Mouse (Mus musculus) stomach, postnatal 0 days (tissue): ENCODE measurements at regions not wholly inside any gene's neighbourhood (a gene's known extent, or its start where the extent isn't known, plus 50 kb on each side); places are given as distances from the start of the nearest gene placed in this dataset.

ENCODE experiments used
- ATAC-seq: fragments of 200-750 bp; cut with Nextera tagmentation; 2 replicates; pipeline ENCODE4 v1.8.0; 2017; ENCODE audit not compliant: low FRiP score, low TSS enrichment
- DNase-seq: peaks from one replicate; pipeline ENCODE4 v3.0.0-alpha.2; 2016; ENCODE audit warnings: low spot score
- H3K27ac ChIP-seq: fragments of 300-500 bp; sonication (generic); replicated peaks from 2 replicates; pipeline ENCODE4 v1.5.1; 2014; ENCODE audit warnings: mild to moderate bottlenecking, control low read depth
- H3K27me3 ChIP-seq: fragments of 300-500 bp; sonication (generic); 2 replicates; pipeline ENCODE4 v1.6.1; 2014; ENCODE audit warnings: low read length; ENCODE audit not compliant: control insufficient read depth, insufficient read depth
- H3K36me3 ChIP-seq: fragments of 300-500 bp; sonication (generic); 2 replicates; pipeline ENCODE4 v1.6.1; 2014; ENCODE audit warnings: low read length, mixed read lengths; ENCODE audit not compliant: control insufficient read depth, insufficient read depth
- H3K4me1 ChIP-seq: fragments of 300-500 bp; sonication (generic); replicated peaks from 2 replicates; pipeline ENCODE4 v1.6.1; 2014; ENCODE audit warnings: antibody characterized with exemption; ENCODE audit not compliant: control insufficient read depth, insufficient read depth
- H3K4me2 ChIP-seq: fragments of 300-500 bp; sonication (generic); replicated peaks from 2 replicates; pipeline ENCODE4 v1.6.1; 2014; ENCODE audit warnings: low read depth, mild to moderate bottlenecking, control low read depth, moderate library complexity
- H3K4me3 ChIP-seq: fragments of 300-500 bp; sonication (generic); 2 replicates; pipeline ENCODE4 v1.5.1; 2014; ENCODE audit warnings: low read depth, low read length, control low read depth
- H3K9ac ChIP-seq: fragments of 300-500 bp; sonication (generic); 2 replicates; pipeline ENCODE4 v1.6.1; 2014; ENCODE audit warnings: mild to moderate bottlenecking, low read length, control low read depth, mixed read lengths
- H3K9me3 ChIP-seq: fragments of 300-500 bp; sonication (generic); 2 replicates; pipeline ENCODE4 v1.6.1; 2016; ENCODE audit warnings: low read length; ENCODE audit not compliant: control insufficient read depth
- CTCF ChIP-seq: IDR thresholded peaks from 2 replicates; pipeline ENCODE4 v1.5.1; 2016; ENCODE audit warnings: antibody characterized with exemption, low read depth, mild to moderate bottlenecking, moderate library complexity
- EP300 ChIP-seq: optimal IDR thresholded peaks from 2 replicates; pipeline ENCODE3; 2016; ENCODE audit warnings: antibody characterized with exemption
- WGBS: fragments of 180-500 bp; shearing (Covaris S2); extraction: QIAGEN DNeasy Blood & Tissue Kit; methylation state at CpG from one replicate; pipeline ENCODE4 v1.1.7; 2014; 5-methylcytosine and 5-hydroxymethylcytosine counted together

DNA sequence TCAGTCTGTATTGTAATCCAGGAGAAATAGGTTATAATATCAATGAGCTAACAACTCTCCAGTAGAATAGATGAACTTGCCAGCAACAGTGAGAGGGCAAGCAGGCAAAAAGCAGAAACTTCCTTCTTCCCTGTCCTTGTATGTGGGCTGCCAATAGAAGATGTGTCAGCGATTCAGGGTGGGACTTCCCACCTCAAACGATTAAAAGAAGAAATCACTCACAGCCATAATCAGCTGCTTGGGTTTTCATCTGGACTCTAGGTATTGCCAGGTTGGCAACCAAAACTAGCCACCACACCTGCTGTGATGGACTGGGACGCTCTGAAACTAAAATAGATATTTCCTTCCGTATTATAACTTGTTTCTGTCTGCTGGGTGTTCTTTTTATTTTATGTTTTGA, 133.2 kb upstream of the Map3k1 start:
- no peak for DNase-seq

GRCm38 (mm10) chr13:111943392-111944088, 134.7 kb upstream of the Map3k1 start:
- Histone ChIP-seq H3K4me3 (no peak overlapping the region), H3K9ac (no peak overlapping the region), H3K4me2 (no peak overlapping the region), H3K36me3 (no peaks in the 10 kb centered on the region), H3K4me1 (peaks cover 3% of the 10 kb centered on the region; the same call in 1 of the 2 replicates), H3K9me3 (no peaks in the 10 kb centered on the region), H3K27me3 (no peaks in the 10 kb centered on the region), H3K27ac (no peak overlapping the region)
- WGBS = 60% methylated on average over 15 of the region's 15 CpGs
- TF ChIP-seq CTCF = no peak
- TF ChIP-seq EP300 = no peak
- DNase-seq = no peak
- ATAC-seq = no peak

More for the DNA sequence above, 133.2 kb upstream of the Map3k1 start:
- Histone ChIP-seq H3K4me2 (no peak overlapping the region), H3K4me3 (no peak overlapping the region), H3K9ac (no peak overlapping the region), H3K9me3 (no peaks in the 10 kb centered on the region), H3K27me3 (no peaks in the 10 kb centered on the region), H3K27ac (no peak overlapping the region), H3K36me3 (no peaks in the 10 kb centered on the region), H3K4me1 (peaks cover 3% of the 10 kb centered on the region; the same call in 1 of the 2 replicates)
- no peak for TF ChIP-seq EP300
- TF ChIP-seq CTCF = no peak
- no peak for ATAC-seq
- 84% methylated on average over 4 of the region's 4 CpGs for WGBS

DNA sequence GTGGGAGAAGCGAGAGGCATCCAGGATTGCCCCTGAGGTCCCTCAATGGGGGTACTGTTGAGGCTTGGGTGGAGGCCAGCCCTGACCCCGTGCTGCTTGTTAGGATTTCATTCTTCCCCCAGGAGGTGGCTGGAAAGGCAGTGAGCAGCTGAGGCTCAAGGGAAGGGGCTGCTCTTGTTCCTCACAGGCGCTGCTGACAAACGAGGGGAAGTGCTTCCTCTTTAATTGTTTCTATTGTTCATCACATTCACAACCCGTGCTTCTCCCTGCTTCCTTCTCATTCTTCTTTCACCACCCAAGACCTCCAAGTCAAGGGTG, 135.3 kb upstream of the Map3k1 start:
- no peaks in the 10 kb centered on the region for H3K27me3 ChIP-seq
- H3K27ac ChIP-seq = no peak overlapping the region
- WGBS = 32% methylated on average over 5 of the region's 5 CpGs
- H3K4me1 ChIP-seq = peaks cover 3% of the 10 kb centered on the region; the same call in 1 of the 2 replicates
- H3K4me2 ChIP-seq = no peak overlapping the region
- TF ChIP-seq CTCF (peak; percentile 23), EP300 (no peak)
- no peak overlapping the region for H3K9ac ChIP-seq
- DNase-seq (no peak), ATAC-seq (no peak)
- no peak overlapping the region for H3K4me3 ChIP-seq
- no peaks in the 10 kb centered on the region for H3K9me3 ChIP-seq
- no peaks in the 10 kb centered on the region for H3K36me3 ChIP-seq

- Histone ChIP-seq H3K27me3 (no peaks in the 10 kb centered on the region), H3K4me3 (no peak overlapping the region), H3K36me3 (no peaks in the 10 kb centered on the region), H3K9me3 (no peaks in the 10 kb centered on the region), H3K4me1 (no peaks in the 10 kb centered on the region), H3K27ac (no peak overlapping the region), H3K9ac (no peak overlapping the region), H3K4me2 (no peak overlapping the region)
- ATAC-seq (no peak), DNase-seq (no peak)
- WGBS = 76% methylated on average over 4 of the region's 4 CpGs
- TF ChIP-seq CTCF (no peak), EP300 (no peak)
Measured at GRCm38 (mm10) chr13:111946271-111946670, 137.5 kb upstream of the Map3k1 start.

DNA sequence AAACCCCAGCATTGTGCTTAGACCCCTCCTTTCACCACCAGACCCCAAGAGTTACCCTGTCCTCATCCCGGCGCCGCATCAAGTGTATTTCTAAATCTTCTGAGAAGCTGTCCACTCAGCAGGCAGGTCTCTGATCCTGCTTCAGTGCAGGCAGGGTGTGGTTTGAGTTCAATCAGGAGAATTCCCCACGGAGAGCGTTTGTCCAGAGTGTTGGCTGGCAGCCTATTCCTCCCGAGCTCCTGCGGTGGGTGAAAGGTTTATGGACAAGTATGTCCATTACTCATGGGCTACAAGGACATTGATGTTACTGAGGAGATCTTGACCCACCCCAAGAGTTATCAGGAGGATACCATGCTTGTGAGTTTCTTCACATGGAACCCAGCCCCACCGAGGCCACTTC, 138.0 kb upstream of the Map3k1 start:
- H3K9ac ChIP-seq = no peak overlapping the region
- no peaks in the 10 kb centered on the region for H3K27me3 ChIP-seq
- TF ChIP-seq CTCF (no peak), EP300 (no peak)
- no peak overlapping the region for H3K4me3 ChIP-seq
- no peaks in the 10 kb centered on the region for H3K36me3 ChIP-seq
- ATAC-seq (peak; percentile 28; the same call in 1 of the 2 replicates), DNase-seq (peak; percentile 44)
- H3K9me3 ChIP-seq = no peaks in the 10 kb centered on the region
- no peaks in the 10 kb centered on the region for H3K4me1 ChIP-seq
- no peak overlapping the region for H3K27ac ChIP-seq
- 61% methylated on average over 8 of the region's 8 CpGs for WGBS
- H3K4me2 ChIP-seq = no peak overlapping the region

DNA sequence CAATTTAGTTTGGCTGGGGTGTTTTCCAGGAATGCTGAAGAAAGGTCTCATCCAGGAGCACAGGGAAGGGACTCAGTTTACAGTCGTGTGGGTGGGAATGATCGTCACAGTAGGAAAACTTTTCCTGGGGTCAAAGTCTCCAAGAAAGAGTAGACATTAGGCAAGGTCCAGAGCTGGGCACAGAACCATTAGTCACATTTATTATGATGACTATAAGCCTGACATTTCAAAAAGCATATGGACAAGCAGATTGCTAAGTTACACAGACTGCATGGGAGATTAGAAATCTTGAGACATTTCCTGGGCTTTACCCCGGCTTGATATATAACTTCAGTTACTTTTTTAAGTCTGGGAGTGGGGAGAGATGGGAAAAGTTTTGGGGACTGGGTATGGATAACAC, 139.6 kb upstream of the Map3k1 start:
- Histone ChIP-seq H3K9ac (no peak overlapping the region), H3K9me3 (no peaks in the 10 kb centered on the region), H3K27me3 (no peaks in the 10 kb centered on the region), H3K4me3 (no peak overlapping the region), H3K27ac (no peak overlapping the region), H3K4me2 (no peak overlapping the region), H3K4me1 (no peaks in the 10 kb centered on the region), H3K36me3 (no peaks in the 10 kb centered on the region)
- DNase-seq (no peak), ATAC-seq (no peak)
- WGBS = 47% methylated on average over 3 of the region's 3 CpGs
- no peak for TF ChIP-seq CTCF
- TF ChIP-seq EP300 = no peak
